Mouse (Mus musculus): ENCODE data around the gene Sec1. TPM values are rescaled to one million over a fixed set of nuclear protein-coding genes. Genes with fewer than 3 reads are reported as not detected.

Gene Sec1
- polyA plus RNA-seq, 1 experiment from 2014 or later = 0.24 TPM

- H3K4me2 ChIP-seq = no peak overlapping the region
- no peak overlapping the region for H3K9ac ChIP-seq (ENCODE audit: low read depth, low read length)
- H3K4me3 ChIP-seq (ENCODE audit: low read depth, low read length) = no peak overlapping the region
- ATAC-seq (replicated peaks; ENCODE audit: insufficient number of reproducible peaks, low FRiP score, low TSS enrichment) = no peak
- H3K9me3 ChIP-seq (replicated peaks; ENCODE audit: control insufficient read depth, low read length) = no peaks in the 10 kb centered on the region
- no peaks in the 10 kb centered on the region; the same call in 1 of the 2 replicates for H3K27me3 ChIP-seq (ENCODE audit: control insufficient read depth, insufficient read depth, low read length)
- WGBS (ENCODE audit: insufficient replicate concordance) = 73% methylated on average over 4 of the region's 4 CpGs
- H3K27ac ChIP-seq (ENCODE audit: low read depth, low read length) = no peak overlapping the region
- peaks cover 21% of the 10 kb centered on the region for H3K4me1 ChIP-seq (ENCODE audit: control insufficient read depth, insufficient read depth, low read length)
- no peaks in the 10 kb centered on the region for H3K36me3 ChIP-seq (ENCODE audit: control insufficient read depth, insufficient read depth, low read length)
Measured at GRCm38 (mm10) chr7:45646671-45647070, 47.5 kb downstream of the Sec1 start.

- no peak for ATAC-seq (replicated peaks; ENCODE audit: insufficient number of reproducible peaks, low FRiP score, low TSS enrichment)
- Histone ChIP-seq H3K27me3 (ENCODE audit: control insufficient read depth, insufficient read depth, low read length) (no peaks in the 10 kb centered on the region; the same call in 1 of the 2 replicates), H3K27ac (ENCODE audit: low read depth, low read length) (no peak overlapping the region), H3K4me3 (ENCODE audit: low read depth, low read length) (no peak overlapping the region), H3K36me3 (ENCODE audit: control insufficient read depth, insufficient read depth, low read length) (no peaks in the 10 kb centered on the region), H3K4me2 (no peak overlapping the region), H3K4me1 (ENCODE audit: control insufficient read depth, insufficient read depth, low read length) (peaks cover 30% of the 10 kb centered on the region), H3K9me3 (replicated peaks; ENCODE audit: control insufficient read depth, low read length) (no peaks in the 10 kb centered on the region), H3K9ac (ENCODE audit: low read depth, low read length) (no peak overlapping the region)
- WGBS (ENCODE audit: insufficient replicate concordance) = 78% methylated on average over 7 of the region's 7 CpGs
Measured at GRCm38 (mm10) chr7:45645591-45645971, 48.6 kb downstream of the Sec1 start.

- Histone ChIP-seq H3K9ac (ENCODE audit: low read depth, low read length) (no peak overlapping the region), H3K27ac (ENCODE audit: low read depth, low read length) (no peak overlapping the region), H3K9me3 (replicated peaks; ENCODE audit: control insufficient read depth, low read length) (no peaks in the 10 kb centered on the region), H3K27me3 (ENCODE audit: control insufficient read depth, insufficient read depth, low read length) (no peaks in the 10 kb centered on the region; the same call in 1 of the 2 replicates), H3K4me3 (ENCODE audit: low read depth, low read length) (no peak overlapping the region), H3K36me3 (ENCODE audit: control insufficient read depth, insufficient read depth, low read length) (no peaks in the 10 kb centered on the region), H3K4me1 (ENCODE audit: control insufficient read depth, insufficient read depth, low read length) (peaks cover 31% of the 10 kb centered on the region), H3K4me2 (peak overlapping the region; percentile 76)
- no peak for ATAC-seq (replicated peaks; ENCODE audit: insufficient number of reproducible peaks, low FRiP score, low TSS enrichment)
- WGBS (ENCODE audit: insufficient replicate concordance) = 51% methylated on average over 6 of the region's 6 CpGs
Measured at GRCm38 (mm10) chr7:45644872-45645590, 49.2 kb downstream of the Sec1 start.

- peak overlapping the region; percentile 30; the same call in 1 of the 2 replicates for H3K27ac ChIP-seq (ENCODE audit: low read depth, low read length)
- WGBS (ENCODE audit: insufficient replicate concordance) = 10% methylated on average over 18 of the region's 18 CpGs
- H3K4me1 ChIP-seq (ENCODE audit: control insufficient read depth, insufficient read depth, low read length) = peaks cover 31% of the 10 kb centered on the region
- peak overlapping the region; percentile 42 for H3K4me3 ChIP-seq (ENCODE audit: low read depth, low read length)
- H3K9ac ChIP-seq (ENCODE audit: low read depth, low read length) = peak overlapping the region; percentile 0; the same call in 1 of the 2 replicates
- no peaks in the 10 kb centered on the region for H3K36me3 ChIP-seq (ENCODE audit: control insufficient read depth, insufficient read depth, low read length)
- ATAC-seq (replicated peaks; ENCODE audit: insufficient number of reproducible peaks, low FRiP score, low TSS enrichment) = no peak
- H3K27me3 ChIP-seq (ENCODE audit: control insufficient read depth, insufficient read depth, low read length) = no peaks in the 10 kb centered on the region; the same call in 1 of the 2 replicates
- H3K4me2 ChIP-seq = peak overlapping the region; percentile 76
- H3K9me3 ChIP-seq (replicated peaks; ENCODE audit: control insufficient read depth, low read length) = no peaks in the 10 kb centered on the region
Measured at GRCm38 (mm10) chr7:45644183-45644582, 50.0 kb downstream of the Sec1 start.

- Histone ChIP-seq H3K27ac (ENCODE audit: low read depth, low read length) (peak overlapping the region; percentile 58), H3K9ac (ENCODE audit: low read depth, low read length) (peak overlapping the region; percentile 80), H3K4me2 (peak overlapping the region; percentile 76), H3K4me3 (ENCODE audit: low read depth, low read length) (peak overlapping the region; percentile 42), H3K36me3 (ENCODE audit: control insufficient read depth, insufficient read depth, low read length) (no peaks in the 10 kb centered on the region), H3K9me3 (replicated peaks; ENCODE audit: control insufficient read depth, low read length) (no peaks in the 10 kb centered on the region), H3K4me1 (ENCODE audit: control insufficient read depth, insufficient read depth, low read length) (peaks cover 27% of the 10 kb centered on the region), H3K27me3 (ENCODE audit: control insufficient read depth, insufficient read depth, low read length) (no peaks in the 10 kb centered on the region; the same call in 1 of the 2 replicates)
- WGBS (ENCODE audit: insufficient replicate concordance) = 4% methylated on average over 28 of the region's 28 CpGs
- peak; percentile 86 for ATAC-seq (replicated peaks; ENCODE audit: insufficient number of reproducible peaks, low FRiP score, low TSS enrichment)
Measured at GRCm38 (mm10) chr7:45643441-45644178, 50.6 kb downstream of the Sec1 start.

GRCm38 (mm10) chr7:45642503-45643255, 51.5 kb downstream of the Sec1 start:
- Histone ChIP-seq H3K4me1 (ENCODE audit: control insufficient read depth, insufficient read depth, low read length) (peaks cover 30% of the 10 kb centered on the region), H3K9ac (ENCODE audit: low read depth, low read length) (peak overlapping the region; percentile 80), H3K4me2 (peak overlapping the region; percentile 76), H3K27me3 (ENCODE audit: control insufficient read depth, insufficient read depth, low read length) (no peaks in the 10 kb centered on the region; the same call in 1 of the 2 replicates), H3K9me3 (replicated peaks; ENCODE audit: control insufficient read depth, low read length) (no peaks in the 10 kb centered on the region), H3K27ac (ENCODE audit: low read depth, low read length) (peak overlapping the region; percentile 58), H3K4me3 (ENCODE audit: low read depth, low read length) (peak overlapping the region; percentile 42), H3K36me3 (ENCODE audit: control insufficient read depth, insufficient read depth, low read length) (no peaks in the 10 kb centered on the region)
- no peak for ATAC-seq (replicated peaks; ENCODE audit: insufficient number of reproducible peaks, low FRiP score, low TSS enrichment)
- 40% methylated on average over 16 of the region's 16 CpGs for WGBS (ENCODE audit: insufficient replicate concordance)

- Histone ChIP-seq H3K4me3 (ENCODE audit: low read depth, low read length) (no peak overlapping the region), H3K4me2 (no peak overlapping the region; the same call in 1 of the 2 replicates), H3K27me3 (ENCODE audit: control insufficient read depth, insufficient read depth, low read length) (no peaks in the 10 kb centered on the region; the same call in 1 of the 2 replicates), H3K27ac (ENCODE audit: low read depth, low read length) (no peak overlapping the region), H3K36me3 (ENCODE audit: control insufficient read depth, insufficient read depth, low read length) (no peaks in the 10 kb centered on the region), H3K4me1 (ENCODE audit: control insufficient read depth, insufficient read depth, low read length) (peaks cover 30% of the 10 kb centered on the region), H3K9me3 (replicated peaks; ENCODE audit: control insufficient read depth, low read length) (no peaks in the 10 kb centered on the region), H3K9ac (ENCODE audit: low read depth, low read length) (0 out of 2 replicates have a peak overlapping the region, but pooled peaks have one; percentile 16)
- no peak for ATAC-seq (replicated peaks; ENCODE audit: insufficient number of reproducible peaks, low FRiP score, low TSS enrichment)
- WGBS (ENCODE audit: insufficient replicate concordance) = 74% methylated on average over 5 of the region's 5 CpGs
Measured at GRCm38 (mm10) chr7:45642083-45642482, 52.1 kb downstream of the Sec1 start.

GRCm38 (mm10) chr7:45641391-45642040, 52.7 kb downstream of the Sec1 start:
- Histone ChIP-seq H3K4me1 (ENCODE audit: control insufficient read depth, insufficient read depth, low read length) (peaks cover 30% of the 10 kb centered on the region), H3K27me3 (ENCODE audit: control insufficient read depth, insufficient read depth, low read length) (no peaks in the 10 kb centered on the region; the same call in 1 of the 2 replicates), H3K9me3 (replicated peaks; ENCODE audit: control insufficient read depth, low read length) (no peaks in the 10 kb centered on the region), H3K9ac (ENCODE audit: low read depth, low read length) (no peak overlapping the region), H3K4me3 (ENCODE audit: low read depth, low read length) (0 out of 2 replicates have a peak overlapping the region, but pooled peaks have one; percentile 3), H3K4me2 (peak overlapping the region; percentile 1; the same call in 1 of the 2 replicates), H3K36me3 (ENCODE audit: control insufficient read depth, insufficient read depth, low read length) (0 out of 2 replicates have a peak, but pooled peaks cover 3% of the 10 kb centered on the region), H3K27ac (ENCODE audit: low read depth, low read length) (no peak overlapping the region)
- no peak for ATAC-seq (replicated peaks; ENCODE audit: insufficient number of reproducible peaks, low FRiP score, low TSS enrichment)
- 54% methylated on average over 16 of the region's 17 CpGs for WGBS (ENCODE audit: insufficient replicate concordance)

All from heart, embryonic 11.5 days (tissue).